Comparison of ENCODE assay signal across 8 mouse cellular contexts in genomic region chr1:179804140-179804881, GRCm38 (mm10). TPM values are rescaled to one million over a fixed set of nuclear protein-coding genes. Genes with fewer than 3 reads are reported as not detected.
DNase-seq lines count a peak whose midpoint lies in the region; ATAC-seq and TF ChIP-seq lines count a peak whose summit lies in the region.

No protein-coding gene starts in this region.

- H3K4me1 ChIP-seq in MEL (ENCODE audit: control insufficient read depth in 1 of 2, insufficient read depth in 2 of 2, low read length in 2 of 2) = peaks cover 17 to 47% of the 10 kb centered on the region in 2 experiments
- H3K4me1 ChIP-seq in embryonic facial prominence, embryonic 15.5 days = peaks cover 18% of the 10 kb centered on the region
- peaks cover 15% of the 10 kb centered on the region for H3K4me1 ChIP-seq in hindbrain, embryonic 16.5 days (ENCODE audit: control insufficient read depth, insufficient read depth, low read depth, low read length)
- 0 out of 2 replicates have a peak, but pooled peaks cover 5% of the 10 kb centered on the region for H3K4me1 ChIP-seq in lung, postnatal 0 days (ENCODE audit: insufficient read depth, low read depth, low read length)

- 34% methylated on average over 11 of the region's 11 CpGs for WGBS in embryonic facial prominence, embryonic 15.5 days
- WGBS in hindbrain, embryonic 16.5 days = 34% methylated on average over 11 of the region's 11 CpGs
- 33% methylated on average over 11 of the region's 11 CpGs for WGBS in lung, postnatal 0 days

- TF ChIP-seq RAD21 in MEL (IDR thresholded peaks at IDR 0.05; ENCODE audit: low read depth, low read length) = no peak

- H3K9me3 ChIP-seq in MEL (replicated peaks; ENCODE audit: insufficient read depth, low read length) = no peaks in the 10 kb centered on the region
- H3K9me3 ChIP-seq in embryonic facial prominence, embryonic 15.5 days (replicated peaks) = no peaks in the 10 kb centered on the region
- H3K9me3 ChIP-seq in hindbrain, embryonic 16.5 days (ENCODE audit: control insufficient read depth, low read length) = no peaks in the 10 kb centered on the region
- no peaks in the 10 kb centered on the region for H3K9me3 ChIP-seq in lung, postnatal 0 days (ENCODE audit: low read length)

- no peaks in the 10 kb centered on the region for H3K27me3 ChIP-seq in MEL (ENCODE audit: control insufficient read depth in 1 of 2, insufficient read depth in 2 of 2, low read length in 2 of 2)
- H3K27me3 ChIP-seq in embryonic facial prominence, embryonic 15.5 days = no peaks in the 10 kb centered on the region
- no peaks in the 10 kb centered on the region for H3K27me3 ChIP-seq in hindbrain, embryonic 16.5 days (replicated peaks; ENCODE audit: control insufficient read depth, insufficient read depth, low read length)
- H3K27me3 ChIP-seq in lung, postnatal 0 days (replicated peaks; ENCODE audit: insufficient read depth, low read length) = no peaks in the 10 kb centered on the region

- TF ChIP-seq EP300 in MEL (IDR thresholded peaks at IDR 0.05; ENCODE audit: low read depth in 1 of 2, low read length in 2 of 2) = peak; percentile 25 to 30; a peak in 3 of 4 replicates
- no peak; the same call in 1 of the 2 replicates for TF ChIP-seq EP300 in lung, postnatal 0 days (IDR thresholded peaks at IDR 0.05)

- peak overlapping the region; percentile 90 for H3K4me3 ChIP-seq in layer of hippocampus, adult 2 months
- peak overlapping the region; percentile 42 to 96 for H3K4me3 ChIP-seq in MEL (ENCODE audit: control insufficient read depth in 1 of 2, insufficient read depth in 1 of 2, low read depth in 2 of 2, low read length in 2 of 2)
- H3K4me3 ChIP-seq in embryonic facial prominence, embryonic 15.5 days (replicated peaks) = peak overlapping the region; percentile 92
- peak overlapping the region; percentile 92 for H3K4me3 ChIP-seq in hindbrain, embryonic 16.5 days (ENCODE audit: low read length)
- peak overlapping the region; percentile 83 for H3K4me3 ChIP-seq in lung, postnatal 0 days (ENCODE audit: low read depth, low read length)

- H3K27ac ChIP-seq in layer of hippocampus, adult 2 months = peak overlapping the region; percentile 85
- peak overlapping the region; percentile 97 for H3K27ac ChIP-seq in MEL (ENCODE audit: control insufficient read depth, low read depth, low read length)
- H3K27ac ChIP-seq in embryonic facial prominence, embryonic 15.5 days (replicated peaks) = peak overlapping the region; percentile 99
- H3K27ac ChIP-seq in hindbrain, embryonic 16.5 days (ENCODE audit: low read depth, low read length) = peak overlapping the region; percentile 60
- peak overlapping the region; percentile 97; the same call in 1 of the 2 replicates for H3K27ac ChIP-seq in lung, postnatal 0 days (ENCODE audit: low read length)

- peaks cover 37% of the 10 kb centered on the region for H3K79me2 ChIP-seq in MEL (ENCODE audit: control insufficient read depth, insufficient read depth, low read length, poor library complexity)

- no peak for TF ChIP-seq POLR2A in MEL (IDR thresholded peaks at IDR 0.05; ENCODE audit: control insufficient read depth in 1 of 2, insufficient read depth in 1 of 2, low read depth in 1 of 2, low read length in 2 of 2, poor library complexity in 1 of 2)

- no peak for TF ChIP-seq CTCF in layer of hippocampus, adult 2 months (conservative IDR thresholded peaks at IDR 0.05)
- no peak for TF ChIP-seq CTCF in MEL (IDR thresholded peaks at IDR 0.05 in 2 of 3, conservative IDR thresholded peaks at IDR 0.05 in 1 of 3; ENCODE audit: control insufficient read depth in 1 of 3, insufficient read depth in 1 of 3, low read depth in 2 of 3, low read length in 3 of 3, poor library complexity in 1 of 3, severe bottlenecking in 1 of 3)
- TF ChIP-seq CTCF in lung, postnatal 0 days (IDR thresholded peaks at IDR 0.05) = no peak

- H3K9ac ChIP-seq in MEL (ENCODE audit: control insufficient read depth, low read depth, low read length, poor library complexity, severe bottlenecking) = peak overlapping the region; percentile 68
- H3K9ac ChIP-seq in embryonic facial prominence, embryonic 15.5 days = peak overlapping the region; percentile 28; the same call in 1 of the 2 replicates
- H3K9ac ChIP-seq in hindbrain, embryonic 16.5 days (ENCODE audit: low read depth, low read length) = 0 out of 2 replicates have a peak overlapping the region, but pooled peaks have one; percentile 41
- H3K9ac ChIP-seq in lung, postnatal 0 days (replicated peaks; ENCODE audit: low read depth) = no peak overlapping the region; the same call in 1 of the 2 replicates

- peak; percentile 8 to 13 for DNase-seq in layer of hippocampus, adult 2 months (ENCODE audit: low spot score in 2 of 2)
- DNase-seq in layer of hippocampus, postnatal 10 days (ENCODE audit: low spot score in 2 of 2) = no peak
- peak; percentile 56 for DNase-seq in MEL (ENCODE audit: low read depth, low spot score)
- peak; percentile 31 for DNase-seq in lung, postnatal 0 days (ENCODE audit: low spot score)
- DNase-seq in testis, postnatal 14 days (ENCODE audit: low spot score) = peak; percentile 20
- no peak for DNase-seq in T-cell, adult 2 months (ENCODE audit: low spot score)

- H3K4me2 ChIP-seq in embryonic facial prominence, embryonic 15.5 days (replicated peaks) = peak overlapping the region; percentile 62
- peak overlapping the region; percentile 75 for H3K4me2 ChIP-seq in hindbrain, embryonic 16.5 days (ENCODE audit: low read length)
- peak overlapping the region; percentile 87 for H3K4me2 ChIP-seq in lung, postnatal 0 days (replicated peaks; ENCODE audit: low read depth, low read length)

- no peak for ATAC-seq in embryonic facial prominence, embryonic 15.5 days (ENCODE audit: insufficient number of reproducible peaks, low FRiP score, low TSS enrichment, low read depth)
- no peak for ATAC-seq in hindbrain, embryonic 16.5 days
- ATAC-seq in lung, postnatal 0 days = no peak

- peaks cover under 1 to 56% of the 10 kb centered on the region in 2 experiments; a peak in 3 of 4 replicates for H3K36me3 ChIP-seq in MEL (ENCODE audit: control insufficient read depth in 1 of 2, insufficient read depth in 2 of 2, low read length in 2 of 2)
- no peaks in the 10 kb centered on the region for H3K36me3 ChIP-seq in embryonic facial prominence, embryonic 15.5 days
- H3K36me3 ChIP-seq in hindbrain, embryonic 16.5 days (ENCODE audit: control insufficient read depth, insufficient read depth, low read length) = no peaks in the 10 kb centered on the region
- H3K36me3 ChIP-seq in lung, postnatal 0 days (ENCODE audit: insufficient read depth, low read length) = no peaks in the 10 kb centered on the region

TF ChIP-seq in MEL, 35 proteins besides CTCF, POLR2A, EP300 and RAD21 (continues in another document):
- TF ChIP-seq MYB (IDR thresholded peaks at IDR 0.05; ENCODE audit: low read depth, low read length) (no peak), GATA1 (IDR thresholded peaks at IDR 0.05; ENCODE audit: low read depth, low read length) (peak; percentile 39; the same call in 1 of the 2 replicates), RCOR1 (IDR thresholded peaks at IDR 0.05; ENCODE audit: low read depth, low read length) (0 out of 2 replicates have a peak, but pooled peaks have one; percentile 3), ZNF384 (IDR thresholded peaks at IDR 0.05; ENCODE audit: low read depth, low read length) (peak; percentile 80), MAX (IDR thresholded peaks at IDR 0.05; ENCODE audit: low read length) (peak; percentile 73), HCFC1 (IDR thresholded peaks at IDR 0.05; ENCODE audit: low read depth, low read length) (0 out of 2 replicates have a peak, but pooled peaks have one; percentile 13), MAZ (IDR thresholded peaks at IDR 0.05; ENCODE audit: low read depth, low read length) (0 out of 2 replicates have a peak, but pooled peaks have one; percentile 58), POLR2AphosphoS5 (IDR thresholded peaks at IDR 0.05; ENCODE audit: borderline replicate concordance, low read depth, low read length) (no peak), ETS1 (IDR thresholded peaks at IDR 0.05; ENCODE audit: low read depth, low read length) (peak; percentile 9; the same call in 1 of the 2 replicates), CHD1 (IDR thresholded peaks at IDR 0.05; ENCODE audit: low read depth, low read length) (peak; percentile 96), TCF12 (IDR thresholded peaks at IDR 0.05; ENCODE audit: low read depth, low read length) (peak; percentile 17; the same call in 1 of the 2 replicates)

RNA-seq across cellular contexts. Expression of gene Ahctf1, which starts 0.8 kb away (rescaled TPM):
- total RNA-seq in layer of hippocampus, adult 2 months (2021) = 10 to 100 TPM; 40.0 to 41.8 TPM
- 10 to 100 TPM; 24.6 to 34.1 TPM for total RNA-seq in layer of hippocampus, postnatal 10 days (2021)
- total RNA-seq in MEL (2012; rRNA removed) = 56.7 and 56.9 TPM in 2 replicates
- polyA plus RNA-seq in MEL (2012; ENCODE audit: insufficient read depth in 1 of 2, insufficient read length in 2 of 2, low read depth in 1 of 2, low replicate concordance in 2 of 2, missing spikeins in 1 of 2) = 100 to 1,000 TPM in 1 of 2 experiments, 10 to 100 TPM in 1; 70.8 to 489 TPM
- 20.7 and 21.7 TPM in 2 replicates for polyA plus RNA-seq in embryonic facial prominence, embryonic 15.5 days (2015; fragmentation: Nextera tagmentation; extraction: Ambion mirVana)
- polyA plus RNA-seq in hindbrain, embryonic 16.5 days (2015; fragmentation: Nextera tagmentation; extraction: Ambion mirVana) = 13.5 and 13.8 TPM in 2 replicates
- polyA plus RNA-seq in lung, postnatal 0 days (2015; fragmentation: Nextera tagmentation; extraction: Ambion mirVana) = 9.4 and 12.7 TPM in 2 replicates

RNA-seq across cellular contexts. Expression of gene Gm10518, which starts 1.1 kb away (rescaled TPM):
- not detected for total RNA-seq in layer of hippocampus, adult 2 months (2021)
- total RNA-seq in layer of hippocampus, postnatal 10 days (2021) = not detected
- total RNA-seq in MEL (2012; rRNA removed) = 4.2 and 5.2 TPM in 2 replicates
- polyA plus RNA-seq in MEL (2012; ENCODE audit: insufficient read depth in 1 of 2, insufficient read length in 2 of 2, low read depth in 1 of 2, low replicate concordance in 2 of 2, missing spikeins in 1 of 2) = under 1 TPM in 1 of 2 experiments, not detected in 1; 0.42 TPM
- polyA plus RNA-seq in embryonic facial prominence, embryonic 15.5 days (2015; fragmentation: Nextera tagmentation; extraction: Ambion mirVana) = 0.24 TPM in 1 of 2 replicates, not detected in the other
- 0.13 TPM in 1 of 2 replicates, not detected in the other for polyA plus RNA-seq in hindbrain, embryonic 16.5 days (2015; fragmentation: Nextera tagmentation; extraction: Ambion mirVana)
- not detected in 2 replicates for polyA plus RNA-seq in lung, postnatal 0 days (2015; fragmentation: Nextera tagmentation; extraction: Ambion mirVana)

RNA-seq across cellular contexts. Expression of gene Kif28, which starts 59.2 kb away (rescaled TPM):
- under 1 TPM; 0.13 to 0.20 TPM for total RNA-seq in layer of hippocampus, adult 2 months (2021)
- total RNA-seq in layer of hippocampus, postnatal 10 days (2021) = under 1 TPM; 0.16 to 0.46 TPM
- 0.03 and 0.27 TPM in 2 replicates for total RNA-seq in MEL (2012; rRNA removed)
- polyA plus RNA-seq in MEL (2012; ENCODE audit: insufficient read depth in 1 of 2, insufficient read length in 2 of 2, low read depth in 1 of 2, low replicate concordance in 2 of 2, missing spikeins in 1 of 2) = under 1 TPM in 1 of 2 experiments, not detected in 1; 0.13 TPM
- 0.18 and 0.25 TPM in 2 replicates for polyA plus RNA-seq in embryonic facial prominence, embryonic 15.5 days (2015; fragmentation: Nextera tagmentation; extraction: Ambion mirVana)
- polyA plus RNA-seq in hindbrain, embryonic 16.5 days (2015; fragmentation: Nextera tagmentation; extraction: Ambion mirVana) = 0.10 TPM in 1 of 2 replicates, not detected in the other
- not detected in 2 replicates for polyA plus RNA-seq in lung, postnatal 0 days (2015; fragmentation: Nextera tagmentation; extraction: Ambion mirVana)

Comparison
In these comparisons a context has a peak if more than half of its experiments do, and no peak if none do; other contexts are left out.
1. DNase-seq: peak in layer of hippocampus, adult 2 months (2 of 2), MEL (single experiment), lung, postnatal 0 days (single experiment) and testis, postnatal 14 days (single experiment); none in layer of hippocampus, postnatal 10 days (0 of 2) and T-cell, adult 2 months (single experiment).
2. Peak in every context shown above with its lines, with median percentiles within 50 percentile points of each other: H3K27ac ChIP-seq, H3K4me3 ChIP-seq and H3K4me2 ChIP-seq.